Mouse (Mus musculus) heart, postnatal 4 days (tissue): ENCODE results near the gene Nek6. TPM values are rescaled to one million over a fixed set of nuclear protein-coding genes. Genes with fewer than 3 reads are reported as not detected.
A peak's percentile ranks its signal among the peaks of the same experiment; 100 is the strongest.

Experiments
- DNase-seq: peaks from one replicate; pipeline ENCODE4 v3.0.0; 2021
- microRNA-seq, 2 experiments: library from miRNA; unstranded; fragments of <30 nt; microRNA quantifications; one replicate each; pipeline ENCODE4 v1.2.0; 2021 to 2022
- total RNA-seq, 2 experiments: library from RNA; stranded (reverse); gene quantifications; 2 replicates each; pipeline ENCODE4 v1.2.3; 2021

The Nek6 gene
- total RNA-seq, 2 experiments from 2014 or later, result 24.8 to 26.0 TPM

GRCm38 (mm10) chr2:38628801-38629200, 117.4 kb downstream of the Nek6 start:
- DNase-seq, result no peak

- no peak for DNase-seq
These were observed 118.0 kb downstream of the Nek6 start for GRCm38 (mm10) chr2:38629451-38629850.

- DNase-seq, result no peak
These were observed 119.1 kb downstream of the Nek6 start for GRCm38 (mm10) chr2:38630574-38630973.

- no peak for DNase-seq
These were observed 126.3 kb downstream of the Nek6 start for GRCm38 (mm10) chr2:38637716-38638267.

GRCm38 (mm10) chr2:38641761-38642160, 130.3 kb downstream of the Nek6 start:
- no peak for DNase-seq

- peak; percentile 92 for DNase-seq
These were observed 132.4 kb downstream of the Nek6 start, which contains the start of gene Psmb7 for GRCm38 (mm10) chr2:38643625-38644427. Gene Psmb7, minus strand, starts transcription at chr2:38644087.

Small RNAs within 50 kb of the gene (microRNA-seq; reads per million reads assigned to microRNA genes)
- gene Gm27634, result 0 reads per million in 2 experiments

Other genes starting within 250 kb of the Nek6 start
- gene Dennd1a, start 224.3 kb upstream of the Nek6 start, total RNA-seq, result 10 to 100 TPM; 31.3 to 31.6 TPM
- 1 to 10 TPM in 1 of 2 experiments, under 1 TPM in 1; 0.29 to 1.2 TPM for gene Lhx2, start 172.4 kb upstream of the Nek6 start, total RNA-seq
- gene Psmb7, start 132.4 kb downstream of the Nek6 start, total RNA-seq, result 100 to 1,000 TPM; 252 to 254 TPM
- gene Nr5a1, start 202.9 kb downstream of the Nek6 start, total RNA-seq, result under 1 TPM; 0.10 to 0.14 TPM